Mouse (Mus musculus) gastrocnemius, adult 2 months (tissue): ENCODE measurements around the gene Osbp2. TPM values are rescaled to one million over a fixed set of nuclear protein-coding genes. Genes with fewer than 3 reads are reported as not detected.

Experiments
- DNase-seq: peaks from one replicate; pipeline ENCODE4 v3.0.0; 2022
- H3K27ac ChIP-seq: fragments of 200-600 bp; 2 replicates; pipeline ENCODE4 v1.8.1; 2022; ENCODE audit warnings: mild to moderate bottlenecking
- H3K4me3 ChIP-seq: fragments of 200-600 bp; 2 replicates; pipeline ENCODE4 v1.8.1; 2022; ENCODE audit warnings: mild to moderate bottlenecking, moderate library complexity
- CTCF ChIP-seq: fragments of 200-600 bp; IDR thresholded peaks from 2 replicates; pipeline ENCODE4 v1.8.1; 2022; ENCODE audit warnings: antibody characterized with exemption, mild to moderate bottlenecking, moderate library complexity
- intact Hi-C: fragments of 180-260 bp; cut with DNase I; formaldehyde crosslinking; loops from one replicate; pipeline ENCODE4 v1.15.1; 2025
- total RNA-seq, 2 experiments: library from RNA; stranded (reverse); gene quantifications; 2 replicates each; pipeline ENCODE4 v1.2.3; 2021

Osbp2 gene
- total RNA-seq, 2 experiments from 2014 or later: 0.71 to 1.3 TPM

- H3K4me3 ChIP-seq: no peak overlapping the region
- H3K27ac ChIP-seq: no peak overlapping the region
- no peak for DNase-seq
- intact Hi-C loops: no loop called here
- no peak for TF ChIP-seq CTCF
Observed at GRCm38 (mm10) chr11:3727438-3728105, 136.1 kb downstream of the Osbp2 start.

- H3K4me3 ChIP-seq: no peak overlapping the region
- no peak overlapping the region for H3K27ac ChIP-seq
- no peak for DNase-seq
- no peak for TF ChIP-seq CTCF
- intact Hi-C loops: no loop called here
Observed at GRCm38 (mm10) chr11:3725331-3726054, 138.2 kb downstream of the Osbp2 start.

GRCm38 (mm10) chr11:3724726-3725125 lies 139.0 kb downstream of the Osbp2 start:
- Histone ChIP-seq H3K4me3 (no peak overlapping the region), H3K27ac (no peak overlapping the region)
- DNase-seq: no peak
- TF ChIP-seq CTCF: no peak
- intact Hi-C loops: no loop called here

GRCm38 (mm10) chr11:3723910-3724309 lies 139.8 kb downstream of the Osbp2 start:
- intact Hi-C loops: no loop called here
- no peak for TF ChIP-seq CTCF
- H3K27ac ChIP-seq: no peak overlapping the region
- H3K4me3 ChIP-seq: no peak overlapping the region
- no peak for DNase-seq

GRCm38 (mm10) chr11:3722861-3723260 lies 140.8 kb downstream of the Osbp2 start:
- intact Hi-C loops: no loop called here
- Histone ChIP-seq H3K4me3 (no peak overlapping the region), H3K27ac (no peak overlapping the region)
- TF ChIP-seq CTCF: no peak
- DNase-seq: no peak

- DNase-seq: no peak
- H3K4me3 ChIP-seq: no peak overlapping the region
- intact Hi-C loops: no loop called here
- no peak for TF ChIP-seq CTCF
- no peak overlapping the region for H3K27ac ChIP-seq
Observed at GRCm38 (mm10) chr11:3722036-3722435, 141.7 kb downstream of the Osbp2 start.

- no peak for TF ChIP-seq CTCF
- no peak overlapping the region for H3K4me3 ChIP-seq
- no peak for DNase-seq
- intact Hi-C loops: no loop called here
- no peak overlapping the region for H3K27ac ChIP-seq
Observed at GRCm38 (mm10) chr11:3716662-3717061, 147.0 kb downstream of the Osbp2 start.

GRCm38 (mm10) chr11:3714486-3714885 lies 149.2 kb downstream of the Osbp2 start:
- intact Hi-C loops: loop anchor here (1.0 to 5.0 kb wide), 2 partner anchors 72 to 208 kb away; no protein-coding TSS in a partner anchor
- DNase-seq: peak; percentile 71
- Histone ChIP-seq H3K27ac (no peak overlapping the region), H3K4me3 (no peak overlapping the region)
- TF ChIP-seq CTCF: peak; percentile 91

GRCm38 (mm10) chr11:3710203-3710602 lies 153.5 kb downstream of the Osbp2 start:
- no peak for TF ChIP-seq CTCF
- DNase-seq: no peak
- intact Hi-C loops: loop anchor here (5.0 kb wide), 1 partner anchor 212 kb away; no protein-coding TSS in a partner anchor
- Histone ChIP-seq H3K4me3 (no peak overlapping the region), H3K27ac (no peak overlapping the region)

GRCm38 (mm10) chr11:3707057-3707456 lies 156.6 kb downstream of the Osbp2 start:
- no peak overlapping the region for H3K27ac ChIP-seq
- TF ChIP-seq CTCF: no peak
- intact Hi-C loops: no loop called here
- no peak for DNase-seq
- no peak overlapping the region for H3K4me3 ChIP-seq

GRCm38 (mm10) chr11:3704404-3704803 lies 159.3 kb downstream of the Osbp2 start:
- intact Hi-C loops: no loop called here
- no peak overlapping the region for H3K27ac ChIP-seq
- TF ChIP-seq CTCF: no peak
- no peak for DNase-seq
- no peak overlapping the region for H3K4me3 ChIP-seq

GRCm38 (mm10) chr11:3703089-3703992 lies 160.4 kb downstream of the Osbp2 start:
- Histone ChIP-seq H3K27ac (no peak overlapping the region), H3K4me3 (no peak overlapping the region)
- no peak for DNase-seq
- intact Hi-C loops: no loop called here
- no peak for TF ChIP-seq CTCF

GRCm38 (mm10) chr11:3697441-3697840 lies 166.3 kb downstream of the Osbp2 start:
- TF ChIP-seq CTCF: peak; percentile 20; the same call in 1 of the 2 replicates
- intact Hi-C loops: no loop called here
- DNase-seq: no peak

More at GRCm38 (mm10) chr11:3697441-3697840, 166.3 kb downstream of the Osbp2 start:
- no peak overlapping the region for H3K4me3 ChIP-seq
- H3K27ac ChIP-seq: no peak overlapping the region
